Mouse (Mus musculus): Measurements from ENCODE around the gene Rilp. TPM values are rescaled to one million over a fixed set of nuclear protein-coding genes. Genes with fewer than 3 reads are reported as not detected.

Rilp gene
- total and polyA plus RNA-seq, 3 experiments, result 0.19 to 0.65 TPM; not detected in 1

- TF ChIP-seq POLR2AphosphoS5 (IDR thresholded peaks at IDR 0.05; ENCODE audit: borderline replicate concordance, low read depth, low read length), result no peak
- TF ChIP-seq ZKSCAN1 (IDR thresholded peaks at IDR 0.05; ENCODE audit: low read depth, low read length), result no peak
- no peak for TF ChIP-seq CTCF (IDR thresholded peaks at IDR 0.05 in 2 of 3, conservative IDR thresholded peaks at IDR 0.05 in 1 of 3; ENCODE audit: control insufficient read depth in 1 of 3, insufficient read depth in 1 of 3, low read depth in 2 of 3, low read length in 3 of 3, poor library complexity in 1 of 3, severe bottlenecking in 1 of 3)
- no peak for TF ChIP-seq ZNF384 (IDR thresholded peaks at IDR 0.05; ENCODE audit: low read depth, low read length)
- no peak for TF ChIP-seq ZC3H11A (IDR thresholded peaks at IDR 0.05; ENCODE audit: low read depth, low read length)
- 0 out of 2 replicates have a peak, but pooled peaks have one; percentile 6 for TF ChIP-seq SMC3 (IDR thresholded peaks at IDR 0.05; ENCODE audit: low read depth, low read length)
- TF ChIP-seq USF2 (IDR thresholded peaks at IDR 0.05; ENCODE audit: borderline replicate concordance in 1 of 2, insufficient read depth in 1 of 2, low read depth in 1 of 2, low read length in 2 of 2), result no peak
- peak; percentile 72; the same call in 1 of the 2 replicates for TF ChIP-seq MYC (IDR thresholded peaks at IDR 0.05; ENCODE audit: low read depth, low read length)
- TF ChIP-seq RCOR1 (IDR thresholded peaks at IDR 0.05; ENCODE audit: low read depth, low read length), result peak; percentile 27; the same call in 1 of the 2 replicates
- no peak for TF ChIP-seq MEF2A (IDR thresholded peaks at IDR 0.05; ENCODE audit: extremely low read depth, insufficient replicate concordance, low read depth, low read length, poor library complexity, severe bottlenecking)
- no peak for TF ChIP-seq MAFK (IDR thresholded peaks at IDR 0.05; ENCODE audit: borderline replicate concordance, low read depth, low read length)
- peak; percentile 83 for TF ChIP-seq ETS1 (IDR thresholded peaks at IDR 0.05; ENCODE audit: low read depth, low read length)
- no peak for TF ChIP-seq POLR2AphosphoS2 (IDR thresholded peaks at IDR 0.05; ENCODE audit: low read length)
- TF ChIP-seq NELFE (IDR thresholded peaks at IDR 0.05; ENCODE audit: low read depth, low read length), result no peak
- TF ChIP-seq TCF12 (IDR thresholded peaks at IDR 0.05; ENCODE audit: low read depth, low read length), result no peak
- no peak for TF ChIP-seq POLR2A (IDR thresholded peaks at IDR 0.05; ENCODE audit: control insufficient read depth in 1 of 2, insufficient read depth in 1 of 2, low read depth in 1 of 2, low read length in 2 of 2, poor library complexity in 1 of 2)
- no peak; the same call in 1 of the 2 replicates for TF ChIP-seq HCFC1 (IDR thresholded peaks at IDR 0.05; ENCODE audit: low read depth, low read length)
- TF ChIP-seq GABPA (IDR thresholded peaks at IDR 0.05; ENCODE audit: low read depth, low read length), result no peak
These were observed 37.3 kb upstream of the Rilp start (continued) for GRCm38 (mm10) chr11:75472469-75473081.

- Histone ChIP-seq H3K4me1 (ENCODE audit: control insufficient read depth in 1 of 2, insufficient read depth in 2 of 2, low read length in 2 of 2) (peaks cover 3 to 20% of the 10 kb centered on the region in 2 experiments), H3K27me3 (ENCODE audit: control insufficient read depth in 1 of 2, insufficient read depth in 2 of 2, low read length in 2 of 2) (no peaks in the 10 kb centered on the region), H3K4me3 (ENCODE audit: control insufficient read depth in 1 of 2, insufficient read depth in 1 of 2, low read depth in 2 of 2, low read length in 2 of 2) (no peak overlapping the region), H3K27ac (ENCODE audit: control insufficient read depth, low read depth, low read length) (no peak overlapping the region), H3K36me3 (ENCODE audit: control insufficient read depth in 1 of 2, insufficient read depth in 2 of 2, low read length in 2 of 2) (peaks cover 0 to 16% of the 10 kb centered on the region in 2 experiments; a peak in 2 of 4 replicates), H3K9me3 (replicated peaks; ENCODE audit: insufficient read depth, low read length) (no peaks in the 10 kb centered on the region), H3K79me2 (ENCODE audit: control insufficient read depth, insufficient read depth, low read length, poor library complexity) (no peaks in the 10 kb centered on the region), H3K9ac (ENCODE audit: control insufficient read depth, low read depth, low read length, poor library complexity, severe bottlenecking) (no peak overlapping the region)
- DNase-seq (ENCODE audit: low read depth, low spot score), result no peak
- TF ChIP-seq CHD2 (IDR thresholded peaks at IDR 0.05; ENCODE audit: low read length), result no peak
- no peak for TF ChIP-seq USF2 (IDR thresholded peaks at IDR 0.05; ENCODE audit: borderline replicate concordance in 1 of 2, insufficient read depth in 1 of 2, low read depth in 1 of 2, low read length in 2 of 2)
- no peak for TF ChIP-seq UBTF (IDR thresholded peaks at IDR 0.05; ENCODE audit: borderline replicate concordance, insufficient read depth, low read depth, low read length)
- TF ChIP-seq USF1 (IDR thresholded peaks at IDR 0.05; ENCODE audit: low read depth, low read length), result no peak
- no peak for TF ChIP-seq SMC3 (IDR thresholded peaks at IDR 0.05; ENCODE audit: low read depth, low read length)
- no peak for TF ChIP-seq ZC3H11A (IDR thresholded peaks at IDR 0.05; ENCODE audit: low read depth, low read length)
- TF ChIP-seq HCFC1 (IDR thresholded peaks at IDR 0.05; ENCODE audit: low read depth, low read length), result no peak
- TF ChIP-seq RAD21 (IDR thresholded peaks at IDR 0.05; ENCODE audit: low read depth, low read length), result no peak
- TF ChIP-seq MYB (IDR thresholded peaks at IDR 0.05; ENCODE audit: low read depth, low read length), result no peak
- TF ChIP-seq NELFE (IDR thresholded peaks at IDR 0.05; ENCODE audit: low read depth, low read length), result no peak
These were observed 36.5 kb upstream of the Rilp start for GRCm38 (mm10) chr11:75473376-75473775.

All from MEL (cell line).